Mouse (Mus musculus) intestine, embryonic 16.5 days (tissue): ENCODE results near the gene Prr27. TPM values are rescaled to one million over a fixed set of nuclear protein-coding genes. Genes with fewer than 3 reads are reported as not detected.

ENCODE experiments used
- polyA plus RNA-seq: library from polyadenylated mRNA; unstranded; fragments of >200 nt; fragmentation: Nextera tagmentation; extraction: Ambion mirVana; gene quantifications from 2 replicates; pipeline ENCODE4 v1.2.1, GENCODE M21; 2015

Gene Prr27
- polyA plus RNA-seq, 1 experiment from 2014 or later = not detected

Other genes with a start within 250 kb of the Prr27 start
- not detected in 2 replicates for gene Sult1e1, start 234.1 kb upstream of the Prr27 start, polyA plus RNA-seq
- not detected in 2 replicates for gene Csn1s1, start 159.5 kb upstream of the Prr27 start, polyA plus RNA-seq
- not detected in 2 replicates for gene Csn2, start 126.1 kb upstream of the Prr27 start, polyA plus RNA-seq
- not detected in 2 replicates for gene Csn1s2a, start 51.1 kb upstream of the Prr27 start, polyA plus RNA-seq
- not detected in 2 replicates for gene Csn1s2b, start 17.6 kb upstream of the Prr27 start, polyA plus RNA-seq
- gene Odam, start 59.3 kb downstream of the Prr27 start, polyA plus RNA-seq = not detected in 2 replicates
- 0.22 TPM in 1 of 2 replicates, not detected in the other for gene Csn3, start 99.9 kb downstream of the Prr27 start, polyA plus RNA-seq
- not detected in 2 replicates for gene 2310003L06Rik, start 143.8 kb downstream of the Prr27 start, polyA plus RNA-seq
- not detected in 2 replicates for gene Gm28434, start 143.8 kb downstream of the Prr27 start, polyA plus RNA-seq
- not detected in 2 replicates for gene Cabs1, start 153.8 kb downstream of the Prr27 start, polyA plus RNA-seq
- not detected in 2 replicates for gene Smr3a, start 176.9 kb downstream of the Prr27 start, polyA plus RNA-seq